Mouse (Mus musculus) gastrocnemius, postnatal 25 days (tissue): ENCODE results near the gene Tmem253. TPM values are rescaled to one million over a fixed set of nuclear protein-coding genes. Genes with fewer than 3 reads are reported as not detected.
A peak's percentile ranks its signal among the peaks of the same experiment; 100 is the strongest.

Experiments used
- DNase-seq: peaks from one replicate; pipeline ENCODE4 v3.0.0; 2022
- long read RNA-seq, 2 experiments: library from polyadenylated mRNA; stranded (forward); transcript quantifications; one replicate each; pipeline ENCODE4 v2.0.0; 2021
- total RNA-seq, 2 experiments: library from RNA; stranded (reverse); gene quantifications; 1 replicate in 1 of 2; 2 replicates in 1 of 2; pipeline ENCODE4 v1.2.3; 2021

The Tmem253 gene
- total RNA-seq: 1 to 10 TPM; 1.5 to 2.1 TPM
- long read RNA-seq, experiment 1: 0 reads
- long read RNA-seq, experiment 2, partial matches to known transcripts: 0 of 2 reads
- long read RNA-seq, experiment 2, other reads (novel, unspliced or antisense): 2 of 2 reads

DNA sequence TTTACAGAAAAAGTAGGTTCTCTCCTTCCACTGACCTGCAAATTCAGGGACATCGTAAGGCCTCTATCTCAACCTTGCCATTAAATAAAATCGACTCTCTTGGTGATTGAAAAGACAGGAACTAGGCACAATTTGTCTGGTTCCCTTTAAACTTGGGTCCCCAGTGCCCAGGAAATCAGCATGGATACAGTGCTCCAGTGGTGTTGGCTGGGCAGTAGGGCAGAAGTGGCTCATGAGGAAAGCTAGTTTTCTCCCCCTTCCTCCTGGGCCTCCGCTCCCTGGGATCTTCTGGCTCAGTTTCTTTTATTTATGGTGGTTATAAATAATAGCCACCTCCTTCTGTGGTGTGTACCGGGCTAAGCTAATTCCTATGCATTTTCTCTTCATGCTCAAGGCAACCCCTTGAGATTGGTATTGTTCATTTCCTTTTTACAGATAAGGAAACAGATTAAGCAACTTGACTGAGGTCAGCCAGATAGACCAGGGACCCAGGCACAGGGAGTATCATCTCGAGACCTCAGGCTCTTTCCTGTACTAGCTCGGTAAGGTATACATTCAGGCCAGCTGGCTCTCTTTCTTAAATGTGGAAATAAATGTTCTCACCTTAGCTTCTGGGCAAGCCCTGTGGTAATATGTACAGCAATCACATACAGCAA, at the start of gene Tmem253:
Tmem253 (plus strand) TSS at position 214 of the 656 bp plus-strand sequence.
- DNase-seq: no peak

DNA sequence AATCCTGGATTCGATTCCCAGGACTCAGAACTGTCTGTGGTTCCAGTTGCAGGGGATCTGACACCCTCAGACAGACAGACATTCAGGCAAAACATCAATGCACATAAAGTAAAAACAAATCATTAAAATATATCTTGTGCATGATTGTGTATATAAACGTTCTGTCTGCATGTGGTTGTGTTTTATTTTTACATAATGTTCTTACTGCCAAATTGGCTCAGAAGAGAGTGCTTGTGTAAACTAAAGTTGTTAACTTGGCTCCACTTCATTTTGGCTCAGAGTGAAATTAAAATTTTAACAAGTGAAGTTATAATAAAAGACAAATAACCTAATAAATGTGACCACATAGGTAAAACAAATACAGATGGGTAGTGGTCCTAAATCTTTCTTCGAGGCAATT, 48.1 kb upstream of the Tmem253 start:
- no peak for DNase-seq

DNA sequence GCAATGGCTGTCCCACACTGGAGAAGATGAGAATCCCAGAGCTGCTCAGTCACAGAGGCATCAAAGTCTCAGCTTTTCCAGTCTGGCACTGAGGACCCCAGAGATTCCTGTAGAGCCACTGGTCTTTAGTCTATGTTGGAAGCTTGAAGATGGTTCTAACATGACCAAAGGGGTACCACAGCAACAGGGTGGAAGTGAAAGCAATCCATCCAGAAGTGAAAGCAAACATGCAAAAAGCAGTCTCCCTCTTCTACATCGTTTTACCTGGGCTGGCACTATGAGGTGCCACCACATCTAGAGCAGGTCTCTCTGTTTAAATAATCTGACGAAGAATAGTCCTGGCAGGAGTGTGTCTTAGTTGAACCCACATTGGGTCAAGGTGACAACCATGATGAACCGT, 36.2 kb upstream of the Tmem253 start:
- no peak for DNase-seq

DNA sequence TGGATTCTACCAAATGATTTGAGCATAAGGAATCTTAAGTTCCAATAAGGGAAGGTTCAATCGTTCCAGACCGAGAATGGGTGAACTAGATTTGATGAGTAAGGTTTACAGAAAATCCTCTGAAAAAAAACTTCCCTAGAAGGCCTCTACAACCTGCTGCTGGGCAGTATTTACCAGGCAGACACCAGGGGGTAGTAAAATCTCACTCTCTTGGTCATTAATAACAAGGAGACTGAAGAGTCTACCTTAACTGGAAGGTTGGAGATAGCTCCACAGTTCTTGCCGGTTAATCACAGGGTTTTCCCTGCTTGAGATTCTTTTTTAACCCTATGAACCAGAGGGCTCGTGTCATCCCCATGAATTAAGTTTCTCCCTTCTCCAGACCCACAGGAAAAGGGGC, 32.2 kb upstream of the Tmem253 start:
- no peak for DNase-seq

DNA sequence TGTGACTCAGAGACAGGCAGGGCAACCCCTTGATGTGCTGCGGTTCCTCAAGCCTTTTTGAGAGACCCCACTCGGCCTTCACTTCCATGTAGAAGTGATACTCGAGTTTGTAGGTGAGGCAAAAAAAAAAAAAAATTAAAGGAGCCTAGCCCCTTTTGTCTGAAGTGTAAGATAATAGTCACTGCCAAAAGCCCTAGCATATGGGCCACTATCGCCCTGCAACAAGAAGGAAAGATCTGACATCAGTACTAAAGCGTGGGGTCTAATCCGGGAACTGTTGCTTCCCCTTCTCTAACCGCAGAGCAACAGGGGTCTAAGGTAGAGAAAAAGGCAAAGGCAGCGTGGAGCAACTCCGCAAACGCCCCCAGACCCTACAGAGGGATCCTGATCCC, 31.6 kb upstream of the Tmem253 start:
- DNase-seq: no peak

DNA sequence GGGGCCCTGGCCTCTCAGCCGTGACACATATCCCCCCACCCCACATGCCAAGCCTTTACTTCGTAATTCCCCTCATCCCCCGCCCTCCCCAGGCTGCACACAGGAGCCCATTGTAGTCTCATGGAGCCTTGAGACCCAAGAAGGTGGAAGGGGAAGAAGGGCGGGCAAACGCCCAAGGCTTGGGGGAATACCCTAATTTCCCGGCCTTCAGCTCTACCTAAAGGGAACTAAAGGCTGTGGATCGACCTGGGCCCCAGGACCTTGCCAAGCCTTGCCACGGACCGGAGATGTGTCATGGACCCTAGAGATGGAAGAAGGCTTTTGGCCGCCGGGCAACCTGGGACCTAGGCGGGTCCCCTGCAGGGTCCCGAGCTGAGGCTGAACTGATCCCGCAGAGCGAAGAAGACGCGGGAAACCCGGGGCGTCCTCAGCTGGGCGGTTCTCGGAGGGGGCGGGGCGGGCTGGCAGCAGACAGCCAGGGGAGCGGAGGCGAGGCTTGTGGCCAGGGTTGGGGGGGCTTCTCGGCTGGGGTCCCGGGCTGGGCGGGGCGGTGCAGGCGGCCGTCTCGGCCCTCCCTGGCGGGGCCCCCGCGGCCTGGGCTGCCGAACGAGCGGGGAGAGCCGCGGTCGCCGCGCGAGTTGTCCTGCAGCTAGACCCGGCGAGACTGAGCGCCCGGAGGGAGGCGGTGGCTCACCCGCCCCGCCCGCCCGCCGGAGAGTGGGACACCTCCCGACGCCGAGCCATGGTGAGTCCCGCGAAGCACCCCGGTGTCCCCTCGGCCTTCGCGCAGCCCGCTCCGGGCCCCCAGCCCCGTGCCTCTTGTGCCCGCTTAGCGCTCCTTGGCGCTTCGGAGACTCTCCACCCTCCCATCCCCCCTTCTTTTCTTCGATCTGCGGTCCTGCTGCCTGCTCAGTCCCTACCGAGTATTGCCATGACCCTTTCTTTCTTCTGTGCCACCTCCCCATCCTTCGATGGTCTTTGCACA, 30.9 kb upstream of the Tmem253 start, which contains the start of gene Arhgef40:
Arhgef40 (plus strand) TSS at position 473 of the 985 bp plus-strand sequence.
- DNase-seq: peak; percentile 86

DNA sequence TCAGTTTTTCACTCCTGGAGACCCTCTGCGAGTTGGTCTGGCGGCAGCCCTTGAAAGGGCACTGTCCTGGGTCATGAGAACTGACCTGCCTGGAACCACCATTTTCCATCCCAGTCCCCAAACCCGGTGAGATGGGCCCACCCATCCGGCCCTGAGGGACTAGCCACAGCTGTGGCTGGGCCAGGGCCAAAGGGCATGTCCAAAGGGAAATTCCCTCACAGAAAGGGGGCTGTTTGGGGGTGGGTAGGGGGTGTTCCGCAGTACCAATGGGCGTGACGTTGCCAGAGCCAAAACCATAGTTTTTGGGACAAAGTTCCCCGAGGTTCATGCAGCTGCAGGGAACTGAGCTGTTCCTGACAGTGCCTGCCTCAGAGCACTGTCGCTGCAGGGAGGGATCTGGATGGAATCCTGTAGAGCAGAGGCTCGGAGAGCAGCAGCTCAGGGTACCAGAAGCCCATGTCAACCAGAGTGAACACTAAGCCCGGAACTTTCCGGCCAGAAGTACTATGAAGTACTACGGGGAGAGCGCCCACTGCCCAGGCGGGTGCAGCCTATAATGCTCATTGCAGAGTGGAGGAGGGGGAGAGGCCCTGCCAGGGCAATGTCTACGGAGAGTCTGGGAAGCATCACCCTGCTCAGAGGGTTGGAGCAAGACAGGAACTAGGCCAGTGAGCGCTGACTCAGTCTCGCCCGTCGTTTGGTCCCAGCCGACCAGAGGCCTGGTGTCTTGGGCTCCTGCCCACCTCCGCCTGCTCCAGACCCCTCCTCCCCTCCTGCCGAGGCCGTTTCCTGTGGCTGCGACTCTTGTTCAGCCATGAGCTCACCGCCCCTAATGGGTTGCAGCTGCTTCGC, 29.9 kb upstream of the Tmem253 start:
- peak; percentile 92 for DNase-seq

DNA sequence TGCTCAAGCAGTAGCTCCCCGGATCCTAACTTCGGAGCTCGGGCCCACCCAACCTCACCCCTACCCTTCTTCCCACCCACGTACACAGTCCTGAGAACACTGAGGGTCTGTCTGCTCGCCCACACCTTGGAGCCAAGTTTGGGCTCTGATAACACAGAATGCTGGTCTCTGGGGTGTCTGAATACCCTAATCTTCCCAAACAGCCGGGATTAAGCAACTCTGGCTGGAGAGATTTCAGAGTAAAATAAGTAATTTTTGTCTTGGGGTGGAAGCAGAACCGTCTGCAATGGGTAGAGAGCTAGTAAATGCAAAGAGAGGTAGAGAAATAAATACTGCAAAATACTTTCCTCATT, 29.3 kb upstream of the Tmem253 start:
- no peak for DNase-seq

DNA sequence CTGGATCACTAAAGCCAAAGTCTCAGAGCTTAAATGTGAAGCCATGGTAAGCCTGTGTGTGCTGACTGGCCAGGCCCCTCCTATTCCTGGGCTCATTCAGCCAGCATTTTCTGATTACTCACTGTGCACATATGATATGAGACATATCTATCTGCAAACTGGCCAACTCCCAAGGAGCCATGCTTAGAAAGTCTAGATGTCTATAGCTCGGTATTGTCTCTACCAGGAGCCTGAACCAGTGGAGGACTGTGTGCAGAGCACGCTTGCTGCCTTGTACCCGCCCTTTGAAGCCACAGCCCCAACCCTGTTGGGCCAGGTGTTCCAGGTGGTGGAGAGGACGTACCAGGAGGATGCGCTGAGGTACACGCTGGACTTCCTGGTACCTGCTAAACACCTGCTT, 28.3 kb upstream of the Tmem253 start:
- no peak for DNase-seq

DNA sequence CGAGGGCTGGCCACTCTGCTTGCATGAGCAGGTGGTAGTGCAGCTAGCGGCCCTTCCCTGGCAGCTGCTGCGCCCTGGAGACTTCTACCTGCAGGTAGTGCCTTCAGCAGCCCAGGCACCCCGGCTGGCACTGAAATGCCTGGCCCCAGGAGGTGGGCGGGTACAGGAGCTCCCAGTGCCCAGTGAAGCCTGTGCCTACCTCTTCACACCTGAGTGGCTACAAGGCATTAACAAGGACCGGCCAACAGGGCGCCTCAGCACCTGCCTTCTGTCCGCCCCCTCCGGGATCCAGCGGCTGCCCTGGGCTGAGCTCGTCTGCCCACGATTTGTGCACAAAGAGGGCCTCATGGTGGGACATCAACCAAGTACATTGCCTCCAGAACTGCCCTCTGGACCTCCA, 26.7 kb upstream of the Tmem253 start:
- no peak for DNase-seq

DNA sequence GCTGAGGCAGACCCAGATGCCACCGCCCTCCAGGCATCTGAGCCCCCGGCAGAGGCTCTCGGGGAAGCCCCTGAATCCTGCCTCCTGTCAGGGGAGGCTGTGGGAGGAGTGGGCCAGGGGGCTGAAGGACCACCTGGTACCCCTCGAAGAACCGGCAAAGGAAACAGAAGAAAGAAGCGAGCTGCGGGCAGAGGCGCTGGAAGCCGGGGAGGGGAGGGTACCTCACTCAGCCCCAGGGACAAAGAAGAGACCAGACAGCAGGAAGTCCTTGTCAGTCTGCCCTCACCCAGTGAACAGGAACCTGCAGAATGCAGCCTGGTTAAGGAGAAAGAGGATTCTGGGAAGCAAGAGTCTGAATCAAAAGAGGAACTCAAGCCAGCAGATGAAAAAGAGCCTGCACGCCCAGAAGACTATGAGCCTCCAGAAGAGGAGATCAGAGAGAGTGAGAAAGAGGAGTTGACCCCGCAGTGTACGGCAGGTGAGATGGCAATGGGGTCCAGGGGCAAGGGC, 25.9 kb upstream of the Tmem253 start:
- no peak for DNase-seq

DNA sequence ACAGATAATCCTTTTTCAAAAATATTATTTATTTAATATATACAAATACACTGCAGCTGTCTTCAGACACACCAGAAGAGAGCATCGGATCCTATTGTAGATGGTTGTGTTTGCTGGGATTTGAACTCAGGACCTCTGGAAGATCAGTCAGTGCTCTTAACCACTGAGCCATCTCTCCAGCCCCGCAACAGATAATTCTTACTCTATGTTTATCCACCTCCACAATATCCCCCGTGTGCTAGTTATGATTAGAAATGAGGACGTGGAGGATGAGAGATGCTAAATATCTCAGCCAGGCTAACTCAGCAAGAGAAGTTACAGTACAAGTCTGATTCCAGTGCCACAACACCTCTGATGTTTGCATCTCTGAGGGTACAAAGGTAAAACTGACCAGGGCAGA, 21.0 kb upstream of the Tmem253 start:
- DNase-seq: no peak

DNA sequence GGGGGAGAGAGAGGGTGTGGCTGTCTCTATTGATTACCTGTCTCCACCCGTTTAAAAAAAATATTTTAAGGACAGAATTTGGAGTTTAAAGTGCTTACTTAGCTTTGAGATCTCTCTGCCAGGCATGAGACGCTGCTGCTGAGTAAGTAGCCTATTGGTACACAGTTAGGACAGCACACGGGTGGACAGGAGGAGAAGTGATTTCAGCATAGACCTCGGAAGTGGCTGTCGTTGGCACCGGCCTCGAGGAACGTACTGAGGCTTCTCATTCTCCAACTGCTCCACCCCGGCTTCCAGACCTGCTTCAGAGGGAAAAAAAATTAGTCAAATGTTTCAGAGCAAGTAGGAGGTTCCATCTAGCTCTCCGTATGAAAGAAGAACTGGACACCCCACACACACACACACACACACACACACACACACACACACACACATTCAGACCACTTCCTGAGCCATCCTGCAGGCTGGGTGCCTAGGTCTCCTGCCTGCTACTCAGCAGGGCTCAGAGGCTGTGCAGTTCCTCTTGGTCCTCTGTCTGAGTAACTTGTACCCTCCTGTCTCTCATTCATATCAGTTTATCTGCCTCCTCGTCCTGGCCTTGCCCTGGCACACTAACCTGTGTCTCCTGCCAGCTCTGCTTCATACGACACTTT, 20.1 kb upstream of the Tmem253 start:
- no peak for DNase-seq

DNA sequence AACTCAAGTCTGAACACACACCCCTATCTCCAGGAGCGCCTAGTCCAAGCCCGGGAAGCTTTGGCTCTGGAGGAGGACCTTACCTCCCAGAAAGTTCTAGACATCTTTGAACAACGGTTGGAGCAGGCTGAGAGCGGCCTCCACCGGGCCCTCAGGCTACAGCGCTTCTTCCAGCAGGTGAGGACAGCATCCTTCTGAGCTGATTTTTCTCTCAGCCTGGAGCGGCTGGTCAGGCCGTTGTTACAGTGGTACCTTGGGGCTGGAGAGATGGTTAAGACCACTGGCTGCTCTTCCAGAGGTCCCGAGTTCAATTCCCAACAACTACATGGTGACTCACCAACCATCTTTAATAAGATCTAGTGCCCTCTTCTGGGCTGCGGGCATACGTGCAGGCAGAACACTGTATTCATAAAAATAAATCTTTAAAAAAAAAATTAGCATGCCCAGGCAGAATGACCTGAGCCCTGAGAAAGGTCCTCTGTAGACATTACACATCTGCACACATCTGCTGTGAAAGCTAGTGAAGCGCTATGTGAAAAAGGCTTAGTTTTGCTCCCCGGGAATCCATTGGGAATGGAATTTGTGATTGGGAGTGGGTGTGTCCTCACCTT, 19.1 kb upstream of the Tmem253 start:
- no peak for DNase-seq

DNA sequence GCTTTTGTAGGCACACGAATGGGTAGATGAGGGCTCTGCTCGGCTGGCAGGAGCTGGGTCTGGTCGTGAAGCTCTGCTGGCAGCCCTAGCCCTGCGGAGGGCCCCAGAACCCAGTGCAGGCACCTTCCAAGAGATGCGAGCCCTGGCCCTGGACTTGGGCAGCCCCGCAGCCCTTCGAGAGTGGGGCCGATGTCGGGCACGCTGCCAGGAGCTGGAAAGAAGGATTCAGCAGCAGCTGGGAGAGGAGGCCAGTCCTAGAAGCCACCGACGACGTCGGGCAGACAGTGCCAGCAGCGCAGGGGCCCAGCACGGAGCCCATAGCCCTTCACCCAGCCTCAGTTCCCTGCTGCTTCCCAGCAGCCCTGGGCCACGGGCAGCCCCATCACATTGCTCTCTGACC, 18.6 kb upstream of the Tmem253 start:
- DNase-seq: no peak

DNA sequence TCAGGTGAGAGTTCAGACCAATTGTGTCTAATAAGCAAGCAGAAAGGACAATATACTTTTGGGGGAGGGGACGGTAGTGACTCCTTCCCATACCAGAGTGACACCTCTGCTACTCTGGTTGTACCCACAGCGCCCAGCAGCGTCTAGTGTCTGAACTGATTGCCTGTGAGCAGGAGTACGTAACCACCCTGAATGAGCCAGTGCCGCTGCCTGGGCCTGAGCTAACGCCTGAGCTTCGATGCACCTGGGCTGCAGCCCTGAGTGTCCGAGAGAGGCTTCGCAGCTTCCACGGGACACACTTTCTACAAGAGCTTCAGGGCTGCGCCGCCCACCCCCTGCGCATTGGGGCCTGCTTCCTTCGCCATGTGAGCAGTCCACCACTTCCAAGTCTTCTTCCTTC, 18.0 kb upstream of the Tmem253 start:
- peak; percentile 5 for DNase-seq

DNA sequence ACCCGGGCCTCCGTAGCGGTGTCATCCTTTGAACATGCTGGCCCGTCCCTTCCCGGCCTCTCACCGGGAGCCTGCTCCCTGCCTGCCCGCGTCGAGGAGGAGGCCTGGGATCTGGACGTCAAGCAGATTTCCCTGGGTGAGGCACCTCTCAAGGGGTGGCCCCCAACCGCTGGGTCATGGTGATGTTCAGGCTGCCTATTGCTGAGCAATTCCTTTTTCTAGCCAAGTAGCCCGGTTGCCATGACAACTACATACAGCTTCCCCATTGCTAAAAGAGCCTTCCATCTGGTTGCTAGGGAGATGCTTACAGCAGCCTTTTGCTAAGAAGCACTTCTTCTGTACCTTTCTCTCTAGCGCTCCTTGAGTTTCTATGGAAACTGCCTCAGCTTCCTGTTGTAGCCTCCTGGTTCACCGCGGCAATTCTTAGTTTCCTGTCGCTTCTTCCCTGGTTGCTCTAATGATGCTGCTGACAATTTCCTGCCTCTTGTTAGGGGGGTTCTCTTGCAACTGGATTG, 11.4 kb upstream of the Tmem253 start:
- no peak for DNase-seq

DNA sequence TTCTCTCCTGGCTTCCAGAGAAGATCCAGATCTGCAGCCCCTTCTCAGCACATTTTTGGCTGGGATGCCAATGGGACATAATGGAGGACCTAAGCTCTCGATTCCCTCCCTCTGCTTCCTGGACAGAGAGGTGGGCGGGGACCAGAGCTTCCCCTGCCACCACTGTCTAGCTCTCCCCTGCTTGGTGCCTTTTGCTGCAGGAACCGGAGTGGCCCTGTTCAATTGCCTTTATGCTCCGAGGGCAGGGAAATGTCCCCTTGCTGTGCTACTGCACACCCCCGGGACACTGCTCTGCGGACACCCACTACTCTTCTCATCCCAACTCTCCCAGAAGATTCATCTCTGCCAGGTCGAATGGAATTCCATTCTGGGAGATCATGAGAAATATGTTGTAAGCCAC, 10.3 kb upstream of the Tmem253 start:
- no peak for DNase-seq

DNA sequence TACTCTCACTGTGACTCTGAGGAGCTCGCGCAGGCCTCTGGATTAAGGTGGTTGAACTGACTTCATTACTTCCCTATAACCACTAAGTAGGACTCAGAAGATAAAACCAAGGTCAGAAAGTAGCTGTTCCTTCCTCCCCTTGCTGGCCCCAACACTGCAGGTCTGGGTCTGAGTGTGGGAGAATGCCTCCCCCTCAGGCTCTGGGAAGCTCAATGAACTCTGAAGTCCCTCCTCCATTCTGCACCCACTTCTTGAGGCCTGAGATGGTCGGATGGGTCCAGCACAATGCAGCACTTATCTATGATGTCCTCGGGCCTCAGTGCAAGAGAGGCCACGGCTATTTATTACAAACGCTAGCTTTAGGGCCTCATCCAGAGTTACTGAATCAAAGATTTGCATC, 9.8 kb upstream of the Tmem253 start:
- DNase-seq: no peak

DNA sequence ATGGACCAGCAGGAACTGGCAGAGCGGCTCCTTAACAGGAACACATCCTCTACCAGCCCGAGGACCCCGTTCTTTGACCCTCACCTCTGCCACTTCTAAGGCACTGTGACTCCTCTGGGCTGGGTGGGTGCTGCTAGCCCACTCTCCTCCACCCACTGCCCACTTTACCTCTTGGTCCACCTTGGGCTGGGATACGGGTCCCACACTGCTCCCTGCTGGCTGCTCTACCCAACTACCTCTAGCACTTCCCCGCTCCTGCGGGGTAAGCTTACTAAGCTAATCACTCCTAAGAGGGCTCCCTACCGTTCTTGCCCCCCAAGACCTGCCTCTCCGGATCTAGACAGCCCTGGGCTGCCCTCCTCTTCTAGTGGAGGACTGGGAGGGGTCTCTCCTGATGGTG, 9.2 kb upstream of the Tmem253 start:
- DNase-seq: no peak

DNA sequence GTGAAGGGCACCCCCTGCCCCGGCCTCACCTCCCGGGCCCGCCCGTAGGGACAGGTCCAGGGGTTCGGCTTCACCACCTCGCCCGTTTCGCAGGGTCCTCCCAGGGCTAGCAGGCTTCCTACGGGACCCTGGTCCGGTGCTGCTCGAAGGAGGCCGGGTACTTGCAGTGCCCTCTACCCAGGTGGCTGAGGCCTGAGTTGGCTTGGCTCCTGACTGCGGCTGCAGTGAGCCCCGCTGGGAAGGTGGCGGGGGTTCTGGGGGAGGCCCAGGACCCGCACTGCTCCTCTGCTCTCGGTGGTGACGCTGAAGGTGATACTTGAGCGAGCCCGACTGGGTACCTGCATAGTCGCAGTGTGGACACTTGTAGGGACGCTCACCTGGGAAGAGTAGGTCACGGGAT, 8.7 kb upstream of the Tmem253 start:
- DNase-seq: no peak
